Mouse (Mus musculus): ENCODE measurements at regions not wholly inside any gene's neighbourhood (a gene's known extent, or its start where the extent isn't known, plus 50 kb on each side); places are given as distances from the start of the nearest gene placed in this dataset.

DNA sequence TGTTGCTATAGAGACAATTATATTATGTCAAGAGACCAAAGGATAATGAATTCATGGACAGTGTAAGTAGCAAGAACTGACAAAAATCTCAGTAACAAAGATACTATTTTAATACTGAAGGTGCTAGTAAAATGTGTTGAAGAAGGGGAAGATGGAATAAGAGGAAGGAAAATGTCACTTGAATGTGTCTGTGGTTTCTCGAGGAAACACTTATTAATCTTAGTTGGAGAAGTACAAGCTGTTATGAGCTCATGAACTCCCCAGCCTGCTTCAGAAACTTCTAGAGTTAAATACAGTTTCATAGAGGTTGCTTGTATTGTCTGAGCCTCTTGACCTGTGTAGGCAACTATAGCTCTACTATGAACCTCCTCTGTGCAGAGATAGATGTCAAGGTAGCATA is 274.6 kb downstream of the Ipo11 start:
- TF ChIP-seq CTCF (IDR thresholded peaks at IDR 0.05; ENCODE audit: low read depth), result no peak
- no peak for TF ChIP-seq EP300 (IDR thresholded peaks at IDR 0.05; ENCODE audit: low read depth)
